Mouse (Mus musculus) spleen, postnatal 10 days (tissue): ENCODE data around the gene Hes6.

Experiments
- DNase-seq, 2 experiments: peaks; one replicate each; pipeline ENCODE4 v3.0.0; 2021 to 2022; ENCODE audit warnings: low spot score in 2 of 2

Hes6 gene

DNA sequence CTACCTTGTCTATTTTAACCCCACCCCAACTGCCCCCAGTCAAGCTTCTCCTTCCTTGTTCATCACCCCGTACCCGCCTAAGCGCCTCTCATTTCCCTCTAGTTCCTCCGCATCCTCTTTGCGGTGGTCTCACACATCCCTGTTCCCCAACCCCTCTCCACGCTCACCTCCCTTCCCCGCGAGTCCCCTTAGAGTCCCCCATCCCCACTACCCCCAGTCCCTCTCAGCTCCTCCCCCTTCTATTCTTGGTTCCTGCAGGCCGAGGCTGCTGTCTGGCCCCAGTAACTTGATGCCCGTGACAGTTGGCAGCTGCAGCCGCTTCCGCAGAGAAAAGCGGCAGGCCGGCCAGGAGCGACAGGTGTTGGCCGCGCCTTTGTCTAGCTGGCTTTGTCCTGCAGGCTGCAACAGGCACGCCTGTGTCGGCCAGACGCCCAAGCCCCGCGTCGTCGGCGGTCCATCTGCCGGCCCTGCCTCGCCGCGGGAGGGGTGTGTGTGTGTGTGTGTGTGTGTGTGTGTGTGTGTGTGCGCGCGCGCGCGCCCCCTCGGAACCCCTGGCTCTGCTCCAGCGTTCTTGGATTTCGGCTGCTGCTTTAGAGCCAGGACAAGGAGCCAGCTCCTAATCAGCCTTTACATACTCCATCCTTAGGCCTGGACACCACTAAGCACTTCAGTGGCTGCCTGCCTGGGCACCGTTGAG lies at the start of gene Hes6:
TSS of gene Hes6 (minus strand) at position 141 of the 697 bp plus-strand sequence.
- DNase-seq, result peak; percentile 47 to 62

DNA sequence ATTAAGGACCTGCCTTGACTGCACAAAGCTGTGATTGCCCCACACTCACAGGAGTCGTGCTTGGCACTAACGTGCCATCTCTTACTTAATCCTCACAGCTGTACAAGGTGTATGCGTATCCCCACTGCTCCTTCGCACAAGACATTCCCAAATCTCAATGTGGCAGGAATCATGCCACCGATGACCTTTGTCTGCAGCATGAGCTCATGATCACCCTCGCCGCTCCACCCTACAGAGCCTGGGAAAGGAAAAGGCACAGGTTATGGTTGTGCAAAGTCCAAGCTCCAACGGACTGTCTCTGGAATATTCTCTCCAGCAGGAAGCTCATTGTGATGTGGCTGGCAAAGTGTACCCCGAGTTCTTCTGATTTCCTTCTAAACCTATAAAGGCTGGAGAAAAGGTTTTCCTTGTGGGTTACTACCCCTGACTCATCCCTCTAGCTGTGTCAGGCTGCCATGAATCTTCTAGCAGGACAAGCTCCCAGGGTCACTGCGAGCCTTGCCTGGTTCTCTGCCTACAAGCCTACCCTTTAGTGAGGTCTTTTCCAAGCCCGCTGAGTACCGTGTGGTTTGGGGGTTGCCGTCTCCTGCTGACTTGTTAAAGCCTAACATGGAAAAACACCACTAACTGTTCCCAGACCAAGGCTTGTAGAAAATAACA lies 49.6 kb upstream of the Hes6 start:
- DNase-seq, result no peak

DNA sequence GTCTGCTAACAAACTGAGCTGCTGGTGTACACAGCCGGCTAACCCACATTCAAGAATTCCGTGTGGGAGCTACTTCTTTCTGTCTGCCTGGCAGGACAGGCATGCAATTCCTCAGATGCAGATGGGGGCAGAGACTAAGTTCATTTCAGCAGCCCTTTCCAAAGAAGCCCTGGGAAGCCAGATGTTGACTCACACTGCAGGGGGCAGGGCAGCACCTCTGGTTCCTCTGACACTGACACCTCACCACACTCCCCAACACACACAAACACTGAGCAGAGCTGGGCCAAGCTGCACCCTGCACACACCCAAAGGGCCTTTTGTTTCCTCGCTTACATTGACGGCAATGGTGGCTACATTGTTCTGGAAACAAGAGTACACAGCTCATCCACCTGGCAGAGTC lies 46.7 kb upstream of the Hes6 start:
- no peak for DNase-seq

DNA sequence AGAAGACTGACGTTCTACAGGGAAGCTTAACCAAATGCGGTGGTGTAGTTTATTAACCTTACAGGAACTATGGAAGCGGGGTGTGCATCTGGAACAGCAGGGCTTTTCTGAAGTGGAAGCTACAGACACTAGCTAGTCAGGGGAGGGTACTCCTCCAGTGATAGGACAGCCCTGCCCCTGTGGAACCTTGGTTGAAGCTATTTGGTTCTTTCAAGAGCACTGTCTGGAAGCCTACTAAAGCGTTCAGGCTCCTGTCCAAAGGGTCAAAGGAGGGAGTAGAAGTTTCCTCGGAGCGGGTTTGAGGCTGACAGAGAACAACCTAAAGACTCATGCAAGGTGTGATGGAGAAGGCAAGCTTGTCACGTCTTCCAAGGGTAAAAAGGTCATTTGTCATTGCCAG lies 46.2 kb upstream of the Hes6 start:
- no peak for DNase-seq

DNA sequence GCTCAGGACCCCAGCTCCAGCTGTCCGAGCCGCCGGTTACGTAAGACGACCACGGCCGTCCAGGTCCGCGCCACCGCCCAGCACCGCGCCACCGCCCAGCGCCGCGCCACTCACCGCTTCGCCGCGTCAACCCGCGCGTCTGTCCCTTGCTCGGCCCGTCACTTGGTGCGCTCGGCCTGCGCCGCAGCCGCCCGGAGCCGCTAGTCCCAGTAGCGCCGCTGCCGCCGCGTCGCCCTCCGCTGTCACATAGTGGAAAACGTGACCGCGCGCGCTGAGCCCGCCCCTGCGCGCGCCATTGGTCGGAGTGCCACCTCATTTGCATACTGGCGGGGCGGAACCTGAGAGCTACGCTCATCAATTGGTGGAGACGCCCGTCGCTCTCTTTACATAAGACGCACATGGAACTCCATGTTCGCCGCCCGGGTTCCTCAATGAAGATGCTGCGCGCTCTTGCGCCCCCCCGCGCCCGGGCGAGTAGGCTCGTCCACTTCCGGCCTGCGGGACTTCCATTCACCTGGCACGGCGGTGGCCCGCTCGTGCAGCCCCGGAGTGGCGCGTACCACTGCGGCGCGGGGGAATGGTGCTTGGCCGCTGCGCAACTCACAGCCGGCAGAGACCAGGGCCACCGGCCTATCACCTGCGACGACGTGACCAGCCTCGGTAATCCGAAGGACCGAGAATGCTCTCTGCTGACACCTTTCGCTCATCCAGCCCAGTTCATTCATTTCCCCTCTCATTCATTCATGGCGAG lies 45.4 kb upstream of the Hes6 start, which contains the start of gene Per2:
TSS of gene Per2 (minus strand) at position 266 of the 751 bp plus-strand sequence.
- peak; percentile 99 for DNase-seq

DNA sequence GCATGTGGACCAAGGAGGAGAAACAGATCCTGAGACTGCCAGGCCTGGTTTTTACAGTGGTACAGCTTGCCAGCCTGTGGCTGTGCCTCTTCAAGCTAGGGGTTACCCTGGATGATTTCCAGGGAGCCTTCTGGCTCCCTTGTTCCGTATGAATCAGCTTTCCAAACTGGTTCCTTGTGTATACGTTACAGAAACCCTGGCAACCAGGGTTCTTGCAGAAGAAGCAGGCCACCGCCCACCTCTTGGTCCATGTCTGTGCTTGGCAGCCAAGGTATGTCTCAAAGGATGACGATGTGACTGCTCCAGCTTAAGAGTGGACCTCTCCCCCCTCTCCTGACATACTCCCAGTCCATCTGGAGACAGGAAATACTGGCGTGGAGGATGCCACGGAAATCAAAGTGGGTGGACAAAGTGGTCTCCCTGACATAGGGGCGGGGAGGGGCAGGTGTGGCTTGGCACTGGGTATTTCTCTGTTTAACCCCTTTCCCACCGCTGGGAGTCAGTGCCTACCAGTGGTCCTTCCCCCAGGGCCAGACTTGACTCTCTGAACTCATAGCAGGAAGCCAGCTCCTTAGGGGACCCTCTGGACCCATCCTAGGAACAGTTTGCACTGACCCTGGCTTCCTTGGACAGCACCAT lies 44.5 kb upstream of the Hes6 start:
- DNase-seq, result peak; percentile 26 to 36

DNA sequence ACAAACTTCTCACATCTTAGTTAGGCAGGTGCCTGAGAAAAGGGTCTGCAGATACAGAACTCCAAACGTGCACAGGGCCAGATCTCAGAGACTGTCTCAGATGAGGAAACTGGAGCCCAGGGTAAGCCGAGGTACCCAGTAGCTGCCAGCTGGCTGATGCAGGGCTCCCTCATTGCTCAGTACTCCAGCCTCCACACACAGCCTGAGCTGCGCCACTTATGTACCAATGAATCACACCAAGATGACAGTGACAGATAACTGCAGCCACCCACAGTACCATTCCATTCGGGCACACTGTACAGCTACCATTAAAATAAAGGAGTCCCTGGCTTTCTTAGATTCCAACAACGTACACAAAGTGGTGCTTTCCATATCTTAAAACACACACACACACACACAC lies 43.9 kb upstream of the Hes6 start:
- no peak for DNase-seq

DNA sequence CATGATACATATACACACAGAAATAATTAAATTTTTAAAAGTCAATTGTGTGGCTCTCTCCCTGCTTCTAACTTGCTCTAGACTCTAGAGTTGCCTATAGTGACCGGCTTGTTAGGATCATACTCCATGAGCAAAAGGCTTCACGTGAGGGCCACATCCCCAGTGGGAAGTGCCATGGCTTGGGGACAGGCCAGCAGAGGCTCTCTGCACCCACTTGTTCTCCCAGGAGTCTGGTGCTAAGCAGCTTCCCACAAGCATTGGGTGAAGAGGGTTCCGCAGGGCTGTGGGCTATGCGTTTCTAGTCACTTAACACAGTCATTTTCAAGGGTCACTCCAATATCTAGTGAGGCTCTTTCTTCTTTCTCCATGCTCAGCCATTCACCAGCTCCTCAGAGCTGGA lies 43.3 kb upstream of the Hes6 start:
- no peak for DNase-seq

DNA sequence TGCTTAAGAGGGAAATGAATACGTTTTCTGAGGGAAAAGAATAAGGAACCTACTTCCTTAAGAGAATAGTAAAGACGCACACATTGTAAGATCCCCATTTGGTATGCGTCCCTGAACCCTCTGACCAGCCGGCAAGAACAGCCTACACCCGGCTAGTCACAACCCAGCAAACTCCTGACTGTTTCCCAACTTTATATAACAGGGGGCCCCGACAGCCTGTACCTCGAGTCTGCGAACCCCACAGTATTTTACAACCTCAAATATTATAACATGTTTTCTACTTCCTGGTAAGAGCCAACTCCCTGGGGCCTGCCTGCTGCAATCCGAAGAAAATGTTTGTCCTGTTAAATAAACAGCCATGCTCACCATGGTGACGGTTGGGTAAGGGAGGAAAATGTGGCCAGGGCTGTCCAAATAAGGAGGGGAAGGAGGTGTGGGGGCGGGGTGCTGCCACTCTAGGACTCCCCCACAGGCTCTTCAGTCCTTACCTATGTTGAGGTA lies 42.5 kb upstream of the Hes6 start:
- DNase-seq, result no peak

DNA sequence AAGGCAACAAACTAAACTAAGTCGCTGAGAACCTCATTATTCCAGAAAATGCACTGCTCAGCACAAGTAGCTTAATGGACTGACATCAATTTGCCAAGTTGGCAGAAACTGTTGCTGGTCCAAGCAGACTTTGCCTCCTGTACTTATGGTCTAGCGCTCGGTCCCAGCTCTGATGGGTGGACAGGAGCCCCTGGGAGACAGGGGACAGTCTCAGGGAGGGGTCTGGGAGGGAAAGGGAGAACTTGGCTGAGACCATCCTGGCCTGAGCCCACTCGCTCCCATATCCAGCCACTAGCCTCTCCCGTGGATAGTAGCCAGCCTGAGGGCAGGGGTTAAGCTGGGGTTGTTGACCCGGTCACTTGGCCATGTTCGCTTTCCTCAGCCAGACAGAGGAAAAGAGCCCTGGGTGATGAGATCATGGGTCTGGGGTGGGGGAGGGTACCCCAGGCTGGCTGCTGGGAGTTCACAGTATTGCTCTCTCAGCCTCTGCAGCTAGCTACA lies 41.9 kb upstream of the Hes6 start:
- no peak for DNase-seq

DNA sequence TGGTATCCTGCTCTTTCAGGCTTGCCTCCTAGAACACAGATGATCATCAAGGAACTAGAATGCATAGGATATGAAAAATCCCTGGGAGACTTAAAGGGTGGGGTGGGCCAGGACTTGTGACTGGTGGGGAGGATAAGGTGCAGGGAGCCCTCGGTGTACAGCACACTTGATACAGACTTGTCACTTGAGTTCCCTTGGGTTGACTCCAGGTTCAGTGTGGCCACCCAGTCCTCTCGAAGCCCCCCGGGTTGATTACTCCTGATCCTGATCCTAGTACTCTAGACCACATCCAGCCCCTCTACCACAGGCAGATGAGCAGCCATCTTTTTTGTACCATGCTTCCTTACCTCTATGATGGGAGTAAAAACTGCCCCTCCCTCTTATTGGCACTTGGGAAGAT lies 41.1 kb upstream of the Hes6 start:
- DNase-seq, result no peak

DNA sequence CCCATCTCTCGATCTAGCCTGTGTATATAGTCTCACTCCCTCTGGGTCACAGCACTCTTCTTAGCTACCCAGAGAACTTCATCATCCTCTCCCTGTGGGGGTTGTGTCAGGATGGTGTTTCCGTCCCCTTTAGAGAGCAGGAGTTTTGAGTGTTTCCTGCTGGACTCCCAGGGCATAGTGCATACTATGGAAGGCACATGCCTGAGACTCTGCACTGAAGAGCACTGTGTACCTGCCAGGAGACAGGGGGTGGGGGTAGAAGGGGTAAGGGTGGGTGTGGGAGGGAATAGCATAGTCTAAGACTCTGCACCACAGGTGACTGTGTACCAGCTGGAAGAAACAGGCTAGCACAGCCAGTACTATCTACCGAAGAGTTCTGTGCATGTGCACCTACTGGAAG lies 40.5 kb upstream of the Hes6 start:
- no peak for DNase-seq

DNA sequence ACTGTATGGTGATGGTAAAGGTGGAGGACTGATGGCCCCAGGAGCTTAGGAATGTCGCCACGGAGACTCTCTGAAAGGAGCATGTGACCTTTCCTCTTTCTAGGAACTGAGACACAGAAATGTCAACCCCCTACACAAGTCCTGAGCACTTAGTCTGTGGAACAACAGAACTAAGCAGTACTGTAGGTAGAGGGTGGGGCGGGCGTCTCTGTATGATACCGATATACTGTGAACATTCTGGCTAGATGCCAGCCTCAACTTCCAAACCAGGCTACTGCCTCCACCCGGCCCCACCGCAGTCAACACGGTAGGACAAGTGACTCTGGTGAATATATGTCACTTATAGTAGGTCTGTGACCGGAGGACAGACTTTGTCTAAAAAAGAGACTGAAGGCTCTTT lies 40.1 kb upstream of the Hes6 start:
- DNase-seq, result peak; percentile 40 to 54

DNA sequence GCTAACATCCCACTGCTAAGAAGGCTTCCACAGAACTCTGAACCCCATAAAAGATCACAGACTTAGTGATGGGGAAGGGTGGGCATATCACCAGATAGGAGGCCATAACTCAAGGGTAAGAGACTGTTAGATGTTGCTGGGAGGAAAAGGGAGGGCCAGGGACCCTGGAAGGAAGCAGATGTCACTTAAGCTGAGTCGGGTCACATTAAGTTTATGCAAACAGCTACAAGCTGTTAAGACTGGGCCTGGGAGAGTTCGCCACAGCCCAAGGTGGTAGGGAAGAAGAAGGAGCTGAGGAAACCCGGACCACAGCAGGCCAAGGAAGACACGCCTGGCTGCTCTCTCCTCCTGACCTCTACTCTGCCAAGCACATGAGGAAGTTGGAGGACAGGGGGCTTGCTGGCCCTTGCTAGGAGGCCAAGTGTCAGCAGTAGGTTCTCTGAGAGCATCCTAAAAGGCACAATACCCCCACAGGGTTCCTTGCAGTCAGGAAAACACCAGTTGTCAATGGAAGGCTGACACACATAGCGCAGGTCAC lies 37.8 kb upstream of the Hes6 start:
- no peak for DNase-seq

DNA sequence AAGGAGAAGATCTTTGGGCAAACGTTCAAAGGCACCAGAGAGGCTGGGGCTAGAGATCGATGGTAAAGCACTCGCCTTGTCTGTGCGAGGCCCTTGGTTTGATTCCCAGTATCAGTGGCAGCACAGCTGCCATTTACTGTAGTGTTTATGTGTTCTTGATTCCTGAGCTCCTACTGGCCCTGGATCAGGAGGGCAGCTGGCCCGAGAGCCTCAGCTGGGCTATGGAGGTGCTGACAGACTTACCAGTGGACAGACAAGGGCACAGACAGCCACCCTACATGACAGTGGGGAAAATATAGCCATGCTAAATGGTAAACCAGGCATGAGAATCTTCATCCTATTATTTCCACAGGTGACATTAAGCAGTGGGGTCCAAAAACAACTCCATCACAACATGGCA lies 37.0 kb upstream of the Hes6 start:
- DNase-seq, result no peak

DNA sequence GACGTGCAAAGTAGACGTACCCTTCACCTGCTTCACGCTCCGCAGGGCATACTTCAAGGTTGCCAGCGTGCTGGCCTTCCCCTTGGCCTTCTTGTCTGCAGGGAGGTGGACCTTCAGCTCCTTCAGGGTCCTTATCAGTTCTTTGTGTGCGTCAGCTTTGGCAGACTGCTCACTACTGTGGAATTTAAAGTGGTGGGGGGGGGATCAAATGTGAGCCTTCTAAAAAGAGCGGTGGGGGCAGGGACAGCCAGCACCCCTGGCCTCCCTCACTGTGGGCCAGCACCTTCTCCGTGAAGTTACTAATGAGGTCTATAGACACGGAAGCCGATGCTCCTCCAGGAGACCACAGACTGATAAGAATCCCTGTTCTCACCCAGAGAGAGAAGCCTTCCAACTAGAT lies 34.9 kb upstream of the Hes6 start:
- DNase-seq, result no peak

DNA sequence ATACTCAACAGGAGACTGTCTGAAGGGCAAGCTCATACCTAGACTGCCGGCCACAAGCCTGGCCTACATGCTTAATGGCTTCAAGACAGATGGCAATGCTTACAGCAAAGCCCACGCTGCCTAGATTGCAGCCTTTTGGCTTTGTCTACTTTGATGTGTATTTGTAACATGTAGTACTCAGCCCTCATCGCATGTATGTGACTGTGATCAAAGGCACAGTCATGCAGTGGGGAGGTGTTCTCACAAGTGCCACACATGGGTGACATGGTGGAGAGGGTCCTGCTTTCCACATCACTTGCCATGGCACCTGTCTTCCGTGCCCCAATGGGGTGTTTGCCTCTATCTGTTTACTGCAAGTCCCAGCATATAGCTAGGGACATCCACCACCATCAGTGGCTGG lies 32.7 kb upstream of the Hes6 start:
- DNase-seq, result no peak

DNA sequence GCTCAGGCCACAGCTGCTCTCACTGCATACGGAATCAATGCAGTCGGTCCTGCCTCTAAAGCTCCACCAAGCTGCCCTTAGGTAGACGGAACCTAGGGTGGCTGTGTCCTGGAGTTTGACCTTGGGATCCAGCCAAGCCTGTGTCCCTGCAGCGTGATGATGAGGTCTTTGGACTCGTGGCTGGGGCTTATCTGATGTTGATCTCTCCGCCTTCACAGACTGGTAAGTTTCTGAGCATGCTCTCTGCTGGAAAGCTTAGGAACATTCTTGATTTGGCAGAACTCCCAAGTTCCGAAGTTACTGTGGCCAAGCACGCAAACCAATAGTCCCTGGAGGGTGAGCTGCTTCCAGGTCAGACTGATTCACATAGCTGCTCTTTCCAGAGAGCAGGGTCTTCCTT lies 32.2 kb upstream of the Hes6 start:
- DNase-seq, result no peak

DNA sequence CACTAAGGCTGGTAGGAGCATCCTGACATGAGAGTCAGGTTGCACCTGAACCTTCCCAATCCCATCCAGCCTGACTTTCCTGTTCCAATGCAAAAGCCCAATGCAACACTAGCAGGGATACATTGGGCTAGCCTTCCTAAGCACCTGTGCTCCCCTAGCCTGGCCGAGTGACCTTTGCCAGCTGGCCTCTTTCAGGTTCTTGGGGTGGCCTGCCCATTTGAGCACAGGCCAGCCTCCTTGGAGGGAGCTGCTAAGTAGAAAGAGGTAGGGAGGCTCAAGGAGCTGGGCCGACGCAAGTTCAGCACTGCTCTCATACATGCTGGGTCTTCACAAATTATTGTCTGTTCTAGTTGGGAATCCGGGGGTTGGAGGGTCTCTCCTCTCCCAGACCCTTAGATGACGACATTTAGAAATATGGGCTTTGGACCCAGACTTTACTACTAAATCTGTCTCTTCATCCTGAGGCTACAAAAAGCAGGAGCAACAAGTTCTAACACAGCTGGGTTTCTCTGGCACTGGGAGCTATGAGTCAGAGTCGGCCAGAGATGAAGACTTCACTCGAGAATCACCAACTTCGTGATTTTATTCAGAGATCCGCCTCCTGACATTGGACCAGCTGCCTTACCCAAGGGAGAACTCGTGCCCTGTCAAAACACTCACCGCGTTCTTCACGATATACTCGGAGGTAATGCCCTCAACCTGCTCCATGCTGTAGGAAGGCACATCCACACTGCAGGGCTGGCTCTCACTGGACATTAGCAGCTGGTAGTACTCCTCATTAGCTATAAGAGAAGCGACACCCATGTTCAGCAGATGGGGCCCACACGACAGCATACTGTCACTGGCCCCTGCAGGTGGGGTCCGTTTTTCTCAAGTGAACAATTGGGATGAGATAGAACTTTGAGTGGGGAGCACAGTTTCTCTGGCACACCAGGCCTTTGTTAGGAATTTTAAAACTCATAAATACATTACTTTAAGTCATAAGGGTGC lies 31.3 kb upstream of the Hes6 start:
- no peak for DNase-seq

DNA sequence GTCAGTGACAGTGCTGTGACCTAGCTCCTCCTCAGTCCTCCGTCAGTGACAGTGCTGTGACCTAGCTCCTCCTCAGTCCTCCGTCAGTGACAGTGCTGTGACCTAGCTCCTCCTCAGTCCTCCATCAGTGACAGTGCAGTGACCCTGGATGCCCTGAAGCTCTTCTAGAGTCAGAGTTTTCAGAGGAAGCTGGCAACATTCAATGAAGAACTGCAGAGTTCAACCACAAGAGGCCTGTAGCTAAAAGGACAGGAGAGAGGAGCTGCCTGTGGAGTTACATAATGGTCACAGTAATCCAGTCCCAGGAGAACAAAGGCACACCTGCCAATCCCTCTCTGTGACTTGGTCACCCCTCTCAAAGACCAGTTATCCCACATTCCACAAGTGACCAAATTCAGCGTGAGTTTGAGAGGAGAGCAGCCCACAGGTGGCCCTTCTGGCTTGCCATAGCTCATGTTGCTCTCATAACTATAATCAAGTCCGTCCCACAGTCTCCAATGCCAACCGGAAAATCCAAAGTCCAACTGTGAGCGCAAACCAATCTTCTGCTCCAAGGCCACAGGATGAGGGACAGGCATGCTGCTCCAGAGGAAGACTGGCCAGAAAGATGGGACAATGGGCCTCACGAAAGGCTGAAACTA lies 28.6 kb upstream of the Hes6 start:
- DNase-seq, result no peak
